Mouse (Mus musculus) brain, embryonic 14.5 days (tissue): ENCODE measurements around the gene Rhot2.

Experiments
- CTCF ChIP-seq: fragments of 200-500 bp; IDR thresholded peaks from 2 replicates; pipeline ENCODE4 v1.5.1; 2012; ENCODE audit warnings: inconsistent platforms, mild to moderate bottlenecking, moderate library complexity, borderline replicate concordance; ENCODE audit not compliant: insufficient read depth, insufficient read length; ENCODE audit errors: extremely low read depth
- POLR2A ChIP-seq: fragments of 200-500 bp; IDR thresholded peaks from 2 replicates; pipeline ENCODE4 v1.6.1; 2012; ENCODE audit warnings: mild to moderate bottlenecking, inconsistent platforms, borderline replicate concordance; ENCODE audit not compliant: poor library complexity, insufficient read depth, insufficient read length, severe bottlenecking; ENCODE audit errors: extremely low read depth

DNA sequence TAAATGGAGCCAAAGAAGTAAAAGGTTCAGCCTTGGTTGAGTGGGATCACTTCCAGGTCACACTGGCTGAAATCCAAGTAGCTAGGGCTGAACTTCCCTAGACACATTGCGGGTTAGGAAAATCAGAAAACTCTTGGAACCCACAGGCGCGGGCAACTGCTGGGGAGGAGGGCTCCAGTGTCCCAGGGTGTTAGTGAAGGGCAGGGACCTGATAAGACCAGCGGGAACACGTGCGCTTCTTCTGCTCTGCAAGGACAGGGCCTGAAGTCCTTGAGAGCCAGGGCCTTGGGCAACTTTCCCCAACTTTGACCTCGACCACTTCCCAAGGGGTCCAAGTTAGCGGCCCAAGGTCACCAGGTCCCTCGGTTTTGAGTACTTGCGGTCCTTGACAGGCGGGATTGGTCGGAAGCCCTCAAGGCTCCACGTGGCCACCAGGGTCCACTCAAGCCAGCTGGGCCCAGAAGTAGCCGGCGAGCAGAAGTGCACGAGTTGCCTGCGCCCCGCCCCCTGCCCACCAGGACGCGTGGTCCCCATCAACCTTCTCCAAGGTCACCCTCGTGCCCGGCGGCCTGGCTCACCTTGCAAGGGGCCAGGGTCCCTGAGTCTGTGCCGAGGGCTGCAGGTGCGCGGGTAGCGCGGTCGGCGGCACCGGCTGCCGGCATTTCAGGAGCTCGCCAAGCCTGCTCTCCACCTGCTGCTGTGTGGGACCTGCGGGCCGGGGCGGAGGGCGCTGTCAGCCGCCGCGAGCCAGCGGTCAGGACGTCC lies 23.4 kb upstream of the Rhot2 start:
- no peak for TF ChIP-seq CTCF
- no peak for TF ChIP-seq POLR2A
